Mouse (Mus musculus) mesoderm, embryonic 11.5 days (tissue): ENCODE data around the gene Stmnd1.
"Not testable (repeated sequence)": the region's sequence is repeated elsewhere in the genome, so short reads cannot be mapped to it uniquely, and the experiment has no call there.

Experiments
- DNase-seq: peaks from one replicate; pipeline ENCODE4 v3.0.0-alpha.2; 2012; ENCODE audit warnings: low read depth, low spot score

The Stmnd1 gene

DNA sequence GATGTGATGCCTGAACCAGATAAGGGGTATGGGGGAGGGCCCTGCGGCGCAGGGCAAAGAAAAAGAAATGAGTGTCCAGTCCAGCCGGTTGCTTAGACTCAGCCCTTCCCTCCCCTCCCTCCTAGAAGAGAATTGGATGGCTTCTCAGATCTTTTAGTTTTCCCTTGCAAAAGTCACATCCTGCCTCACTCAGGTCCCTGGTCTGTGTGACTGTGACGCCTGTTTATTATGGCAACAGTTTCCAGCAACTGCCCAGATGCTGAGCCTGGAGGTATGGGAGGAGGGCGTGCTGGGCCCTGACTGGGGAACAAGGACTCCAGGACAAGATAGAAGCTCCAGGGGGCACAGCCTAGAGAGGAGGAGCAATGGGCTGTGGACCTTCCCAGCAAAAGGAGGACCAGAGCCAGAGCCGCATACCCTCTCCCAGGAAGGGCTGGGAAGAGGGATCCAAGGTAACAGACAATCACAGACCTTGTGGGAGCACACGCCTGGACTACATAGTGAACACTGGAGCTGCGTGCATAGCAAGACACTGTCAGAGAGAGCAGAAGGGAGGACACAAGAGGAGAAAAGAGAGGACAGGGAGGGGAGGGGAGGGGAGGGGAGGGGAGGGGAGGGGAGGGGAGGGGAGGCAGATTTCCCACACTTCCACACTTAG lies at the start of gene Stmnd1:
TSS of gene Stmnd1 (plus strand) at position 269 of the 658 bp plus-strand sequence.
- peak; percentile 24 for DNase-seq

DNA sequence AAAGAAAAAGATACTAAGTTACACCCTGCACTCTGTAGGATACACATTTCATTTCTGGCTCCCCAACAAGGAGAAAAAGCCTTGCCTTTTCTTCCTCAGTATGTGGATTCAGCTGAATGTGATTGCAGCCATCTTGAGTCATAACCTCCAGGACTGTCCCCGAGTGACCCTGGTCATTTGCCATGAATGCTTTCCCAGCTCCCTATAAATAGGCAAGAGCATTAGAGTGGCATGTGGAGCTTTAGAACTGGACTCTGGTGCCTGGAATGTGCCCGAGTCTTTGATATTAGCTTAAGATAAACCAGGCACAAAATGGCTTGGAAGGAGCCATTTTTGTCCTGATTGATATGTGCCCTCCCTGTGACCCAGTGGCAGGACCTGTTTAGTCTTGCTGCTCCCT lies 46.6 kb upstream of the Stmnd1 start:
- DNase-seq = no peak

DNA sequence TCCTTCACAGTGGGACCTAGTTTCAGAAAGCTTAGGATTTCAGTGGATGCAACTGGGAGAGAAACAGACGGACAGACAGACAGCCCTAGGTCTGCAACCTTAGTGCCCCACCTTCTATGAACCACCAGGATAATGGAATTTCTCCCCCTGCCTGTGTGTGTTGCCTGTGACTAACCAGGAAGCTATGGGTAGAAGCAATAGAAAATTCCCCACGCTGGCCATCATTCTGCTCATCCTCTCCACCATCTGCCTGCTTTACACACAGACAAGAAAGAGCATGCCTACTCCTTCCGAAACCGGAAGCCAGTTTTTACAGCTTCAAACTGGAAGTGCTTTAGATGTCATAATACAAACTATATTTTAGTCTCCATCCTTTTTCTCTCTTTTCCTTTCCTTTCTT lies 46.0 kb upstream of the Stmnd1 start:
- no peak for DNase-seq

DNA sequence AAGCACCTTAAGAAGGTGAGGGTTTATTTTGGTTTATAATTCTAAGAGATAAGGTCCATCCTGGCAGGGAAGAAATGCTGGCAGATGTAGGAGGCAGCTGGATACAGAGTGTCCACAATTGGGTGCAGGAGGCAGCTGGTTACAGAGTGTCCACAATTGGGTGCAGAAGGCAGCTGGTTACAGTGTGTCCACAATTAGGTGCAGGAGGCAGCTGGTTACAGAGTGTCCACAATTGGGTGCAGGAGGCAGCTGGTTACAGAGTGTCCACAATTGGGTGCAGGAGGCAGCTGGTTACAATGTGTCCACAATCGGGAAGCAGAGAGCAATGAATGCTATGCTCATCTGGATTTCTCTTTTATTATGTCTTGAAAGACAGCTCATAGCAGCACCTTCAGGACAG lies 44.8 kb upstream of the Stmnd1 start:
- not testable (repeated sequence) for DNase-seq

DNA sequence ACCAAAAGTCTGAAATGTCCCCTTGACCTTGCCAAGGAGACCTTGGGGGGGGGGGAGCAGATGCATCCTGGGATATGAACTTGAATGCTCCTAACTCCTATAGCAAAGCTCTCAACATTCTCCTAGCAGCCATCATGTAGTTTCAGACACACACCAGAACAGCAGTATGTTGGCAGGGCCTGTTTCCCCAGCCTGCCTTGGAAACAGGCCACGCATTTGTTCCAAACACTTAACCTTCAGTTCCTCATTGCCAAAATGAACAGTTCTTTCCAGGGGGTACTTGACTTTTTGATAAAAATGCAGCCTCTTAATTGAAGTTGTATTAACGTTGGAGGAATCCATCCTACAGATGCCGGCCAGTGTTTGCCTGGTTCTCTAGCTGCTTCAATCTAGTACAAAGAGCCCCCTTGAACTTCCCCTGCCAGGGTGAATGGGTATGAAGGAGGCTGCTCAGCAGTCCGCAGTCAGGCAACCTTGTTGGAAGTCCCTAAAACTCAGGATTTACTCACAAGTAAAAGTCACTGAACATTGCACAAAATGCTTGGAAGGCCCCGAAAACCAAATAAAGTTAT lies 41.9 kb upstream of the Stmnd1 start:
- no peak for DNase-seq

DNA sequence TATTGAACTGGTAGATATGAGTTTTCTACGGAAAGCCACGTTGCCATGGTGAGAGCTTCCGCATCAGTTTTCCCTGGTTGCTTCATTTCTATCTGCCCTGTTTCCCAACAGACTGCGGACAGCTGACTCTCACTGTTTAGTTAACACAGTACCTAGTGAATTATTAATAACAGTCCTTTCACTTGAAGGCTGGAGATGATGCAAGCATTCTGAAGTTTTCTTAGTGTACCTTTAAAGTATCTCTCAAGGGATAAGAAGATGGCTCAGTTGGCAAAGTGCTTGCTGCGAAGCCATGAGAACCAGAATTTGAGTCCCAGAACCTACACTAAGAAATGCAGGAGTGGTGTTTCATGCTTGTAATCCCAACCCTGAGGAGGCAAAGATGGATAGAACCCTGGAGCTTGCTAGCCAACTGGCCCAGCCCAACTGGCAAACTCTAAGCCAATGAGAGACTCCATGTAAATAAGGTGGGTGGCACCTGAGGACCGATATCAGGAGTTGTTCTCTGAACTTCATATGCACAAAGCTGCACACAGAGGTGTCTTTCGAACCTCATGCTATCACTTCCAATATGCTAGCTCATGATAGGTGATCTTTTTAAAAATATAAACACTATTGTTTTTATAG lies 35.7 kb upstream of the Stmnd1 start:
- DNase-seq = no peak

DNA sequence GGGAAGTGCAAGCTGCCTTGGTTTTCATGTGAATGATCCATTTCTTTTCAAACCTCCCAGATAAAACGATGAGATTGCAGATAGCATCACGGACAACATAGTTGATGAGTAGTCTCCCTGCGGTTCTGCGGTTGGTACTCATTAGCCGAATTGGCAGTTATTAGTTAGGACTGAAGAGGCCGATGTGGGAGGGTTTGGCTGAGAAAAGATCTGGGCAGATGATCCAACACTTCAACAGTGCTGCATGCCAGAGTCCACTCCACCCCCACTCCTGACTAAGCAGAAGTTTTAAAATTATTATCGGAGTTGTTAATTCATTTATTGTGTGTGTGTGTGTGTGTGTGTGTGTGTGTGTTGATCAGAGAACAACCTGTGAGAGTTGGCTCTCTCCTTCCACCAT lies 34.7 kb upstream of the Stmnd1 start:
- DNase-seq = no peak

DNA sequence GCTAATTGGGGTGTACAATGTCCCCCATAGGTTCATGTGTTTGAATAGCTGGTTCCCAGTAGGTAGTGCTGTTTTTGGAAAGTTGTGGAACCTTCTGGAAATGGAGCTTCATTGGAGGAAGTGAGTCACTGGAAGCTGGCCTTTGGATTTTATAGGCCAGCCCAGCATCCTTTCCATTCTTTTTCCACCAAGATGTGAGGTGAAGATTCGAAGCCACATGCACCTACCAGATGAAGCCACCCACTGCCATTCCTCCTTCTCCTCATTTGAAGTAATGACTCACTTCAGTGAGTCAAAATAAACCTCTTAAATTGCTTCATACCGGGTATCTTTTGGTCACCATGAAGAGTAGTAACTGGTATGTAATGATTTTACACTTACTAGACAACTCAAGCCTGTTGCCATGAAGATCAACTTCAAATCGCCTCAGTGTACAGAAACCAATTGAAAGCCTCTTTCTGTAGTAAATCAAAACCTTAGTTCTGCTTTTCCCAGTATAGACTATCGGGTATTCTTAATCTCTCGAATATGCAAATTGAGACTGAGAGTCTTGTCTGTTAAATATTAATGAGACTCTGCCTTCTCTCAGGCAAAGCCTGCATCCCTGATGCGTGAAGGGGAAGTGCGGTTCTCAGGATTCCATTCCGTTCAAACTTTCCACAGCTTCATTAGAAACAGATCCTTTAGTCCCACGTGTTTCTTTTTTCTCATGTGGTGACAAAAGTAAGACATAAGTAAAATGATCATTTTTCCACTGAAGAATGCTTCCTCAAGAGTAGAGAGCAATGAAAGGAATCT lies 31.9 kb upstream of the Stmnd1 start:
- no peak for DNase-seq

DNA sequence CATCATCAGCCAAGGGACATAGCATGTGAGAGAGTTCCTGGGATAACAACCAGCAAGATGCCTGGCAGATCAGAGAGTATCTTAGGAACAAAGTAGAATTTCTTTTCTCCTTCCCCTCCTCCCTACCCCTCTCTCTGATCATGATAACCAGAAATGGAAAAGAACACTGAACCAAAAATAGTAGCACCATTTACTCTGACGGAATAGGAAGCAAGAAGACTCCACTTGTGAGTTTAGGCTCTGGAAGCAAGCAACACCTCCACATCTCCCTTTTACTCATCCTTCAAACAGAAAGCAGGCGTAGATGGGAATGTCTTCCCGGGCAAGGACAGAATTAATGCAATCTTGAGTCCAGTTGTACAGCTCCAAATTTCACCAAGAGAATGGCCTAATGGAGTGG lies 19.8 kb upstream of the Stmnd1 start:
- DNase-seq = no peak

DNA sequence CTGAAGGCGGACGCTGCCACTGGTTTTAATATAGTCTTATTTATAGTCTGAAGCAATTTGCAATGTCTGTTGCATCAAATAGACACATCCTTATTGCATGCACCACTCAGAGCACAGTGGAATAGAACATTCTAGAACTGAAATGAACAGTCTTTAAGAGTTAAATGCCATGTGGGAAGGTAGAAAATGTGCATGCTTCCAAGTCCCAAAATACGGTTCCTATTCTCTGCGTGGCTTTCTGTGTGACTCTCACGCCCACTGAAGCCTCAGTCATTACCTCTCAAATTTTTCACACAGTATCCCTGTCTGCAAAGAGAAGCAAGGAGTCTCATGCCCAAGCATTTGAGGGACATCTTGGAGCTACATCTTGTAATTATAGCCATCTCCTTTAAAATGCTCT lies 19.4 kb upstream of the Stmnd1 start:
- no peak for DNase-seq

DNA sequence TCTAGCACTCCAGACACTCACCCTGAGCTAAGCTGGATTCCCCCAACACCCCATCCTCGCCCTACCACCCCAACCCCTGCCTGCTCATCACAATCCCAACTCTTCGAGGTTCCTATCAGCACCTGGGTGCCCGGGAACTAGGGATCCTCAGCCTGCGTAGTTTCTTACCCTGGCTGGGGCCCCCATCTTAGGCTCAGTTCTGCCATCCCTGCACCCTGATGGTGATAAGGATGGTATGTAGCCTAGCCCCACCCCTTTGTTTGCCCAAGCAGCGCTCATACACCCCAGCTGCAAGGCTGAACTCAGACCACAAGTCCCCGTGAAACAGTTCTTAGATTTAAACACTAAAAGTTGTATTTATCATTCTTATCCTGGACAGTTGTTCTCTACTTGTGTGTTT lies 17.9 kb upstream of the Stmnd1 start:
- no peak for DNase-seq

DNA sequence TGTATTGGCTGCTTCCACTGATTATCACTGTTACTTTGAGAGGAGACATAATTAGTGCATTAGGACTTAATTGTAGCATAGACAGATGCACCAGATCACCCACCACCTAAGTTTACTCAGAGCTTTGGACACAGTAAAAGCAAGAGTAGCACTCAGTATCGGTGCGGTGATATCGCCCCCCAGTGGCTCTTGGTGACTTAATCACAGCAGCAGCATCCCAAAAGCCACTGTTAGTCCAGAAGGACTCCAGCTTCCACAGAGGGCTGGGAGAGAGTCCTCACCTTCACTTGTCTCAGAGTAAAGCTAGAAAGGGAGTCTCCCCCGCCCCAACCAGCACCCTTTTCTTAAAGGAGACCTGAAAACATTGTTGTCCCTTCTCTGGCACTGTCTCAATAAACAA lies 15.7 kb upstream of the Stmnd1 start:
- peak; percentile 66 for DNase-seq

DNA sequence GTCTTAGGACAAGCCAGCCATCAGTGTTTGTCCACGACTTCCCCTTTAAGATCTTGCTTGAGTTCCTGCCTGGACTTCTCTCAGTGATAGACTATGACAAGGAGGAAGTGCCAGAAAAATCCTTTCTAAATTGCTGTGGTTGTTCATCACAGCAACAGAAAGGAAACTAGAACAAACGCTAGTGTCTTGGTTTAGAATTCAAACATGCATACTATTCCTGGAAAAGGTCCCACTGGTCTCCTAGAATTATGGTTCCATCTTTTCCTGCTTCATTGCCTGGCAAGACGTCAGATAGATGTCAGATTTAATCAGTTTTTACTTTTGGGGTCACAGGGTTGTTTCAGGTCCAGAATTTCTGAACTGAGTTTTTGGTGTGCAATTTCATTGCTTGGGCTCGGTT lies 14.0 kb upstream of the Stmnd1 start:
- no peak for DNase-seq

DNA sequence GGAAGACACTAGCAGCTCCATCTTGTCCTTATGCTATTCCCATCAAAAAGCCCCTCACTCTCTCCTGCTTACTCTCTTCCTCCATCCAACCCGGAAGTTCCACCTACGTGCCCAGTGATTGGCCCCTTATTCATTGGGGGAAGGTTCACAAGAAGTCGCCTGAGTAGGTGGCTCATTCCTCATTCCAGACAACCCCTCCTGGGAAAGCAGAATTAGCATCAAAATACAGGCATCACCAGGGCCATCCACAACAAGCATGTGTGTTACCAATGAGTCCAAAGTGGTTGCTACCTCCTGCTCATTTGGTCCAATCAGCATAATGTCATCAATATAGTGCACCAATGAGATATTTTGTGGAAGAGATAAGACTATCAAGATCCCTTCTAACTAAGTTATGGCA lies 12.3 kb upstream of the Stmnd1 start:
- DNase-seq = no peak

DNA sequence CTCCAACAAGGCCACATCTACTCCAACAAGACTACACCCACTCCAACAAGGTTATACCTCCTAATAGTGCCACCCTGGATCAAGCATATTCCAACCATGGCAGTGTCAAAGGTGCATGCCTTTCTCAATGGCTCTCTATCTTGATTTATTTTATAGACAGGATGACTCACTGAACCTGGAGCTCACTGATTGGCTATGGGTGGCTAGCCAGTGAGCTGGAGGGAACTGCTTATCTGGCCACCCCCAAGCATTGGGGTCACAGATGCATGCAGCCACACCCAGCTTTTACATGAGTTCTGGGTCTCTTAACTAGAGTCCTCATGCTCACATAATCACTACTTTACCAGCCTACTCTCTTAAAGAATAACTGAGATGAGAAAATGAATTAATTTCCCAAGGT lies 5.7 kb upstream of the Stmnd1 start:
- no peak for DNase-seq

DNA sequence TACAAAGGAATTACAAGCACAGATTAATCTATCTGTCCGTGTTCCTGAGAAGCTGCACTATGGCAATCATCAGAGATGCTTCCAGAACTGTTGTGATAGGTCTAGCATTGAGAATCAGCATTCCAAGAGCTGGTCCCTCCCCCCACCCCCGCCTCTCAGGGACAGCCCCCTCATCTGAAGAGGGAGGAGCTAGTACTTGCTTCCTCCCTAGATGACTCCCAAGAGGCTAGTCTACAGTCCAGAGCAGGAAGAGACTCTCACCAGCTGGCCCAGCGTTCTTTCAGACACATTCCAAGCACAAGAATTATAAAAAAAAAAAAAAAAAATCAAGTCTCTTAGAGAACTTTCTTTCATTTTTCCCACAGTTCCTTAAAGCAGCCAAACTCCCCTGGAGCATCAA lies 5.2 kb upstream of the Stmnd1 start:
- peak; percentile 27 for DNase-seq

DNA sequence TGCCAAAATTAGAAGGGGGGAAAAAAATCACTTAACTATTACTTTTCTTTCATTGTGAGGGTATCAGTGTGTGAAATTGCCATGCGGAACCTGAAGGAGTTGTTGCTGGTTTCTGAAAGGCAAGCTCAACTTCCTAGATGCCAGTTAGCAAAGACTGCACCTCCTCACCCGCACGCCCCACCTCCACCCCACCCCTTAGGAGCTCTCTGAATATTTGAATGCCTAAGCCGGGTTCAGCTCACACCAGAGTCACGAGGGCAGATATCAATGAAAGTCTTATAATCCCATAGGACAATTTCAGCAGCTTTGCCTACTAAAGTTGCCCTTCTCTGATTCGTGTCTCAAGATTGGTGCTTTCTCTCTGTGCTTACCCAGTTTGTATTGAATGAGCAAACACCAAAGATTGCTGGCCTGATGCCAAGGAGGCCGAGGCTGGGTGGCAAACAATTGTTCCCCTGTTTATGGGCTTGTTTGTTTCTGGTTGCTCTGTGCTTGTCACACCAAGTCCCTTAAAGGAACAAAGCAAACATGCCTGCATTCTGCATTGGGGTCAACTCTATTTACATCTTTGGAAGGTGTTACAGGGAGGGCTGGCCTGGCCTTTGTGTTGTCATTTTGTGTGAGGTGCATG lies 4.6 kb upstream of the Stmnd1 start:
- DNase-seq = peak; percentile 15

DNA sequence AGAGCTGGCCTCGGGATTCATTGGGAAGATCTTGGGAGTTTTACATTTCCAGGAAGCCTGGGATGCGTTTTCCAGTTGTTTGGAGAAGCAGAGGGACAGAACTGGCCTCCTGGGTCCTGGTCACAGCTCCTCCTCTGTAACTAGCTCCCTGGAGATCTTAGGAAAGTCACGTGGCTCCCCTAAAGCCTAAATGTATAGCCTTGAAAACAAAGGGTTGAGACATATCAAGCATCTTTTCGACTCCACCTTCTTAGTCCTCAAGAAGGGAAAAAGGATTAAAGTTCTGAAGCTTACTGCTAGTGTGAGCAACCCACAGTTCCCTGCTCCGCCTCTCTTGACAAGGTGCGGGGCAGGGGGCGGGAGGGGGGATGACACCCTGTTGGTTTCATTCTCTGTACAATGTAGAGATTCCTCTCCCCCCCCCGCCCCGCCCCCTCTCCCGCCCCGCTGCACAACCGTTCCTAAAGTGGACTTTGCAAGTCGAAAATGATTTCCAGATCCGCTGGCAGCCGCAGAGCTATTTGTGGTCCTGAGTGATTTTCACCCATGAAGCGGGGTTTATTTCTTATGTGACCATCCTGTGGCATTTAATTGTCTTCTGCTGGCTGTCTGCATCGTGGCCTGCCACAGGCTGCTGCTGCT lies 589 bp upstream of the Stmnd1 start:
- no peak for DNase-seq

DNA sequence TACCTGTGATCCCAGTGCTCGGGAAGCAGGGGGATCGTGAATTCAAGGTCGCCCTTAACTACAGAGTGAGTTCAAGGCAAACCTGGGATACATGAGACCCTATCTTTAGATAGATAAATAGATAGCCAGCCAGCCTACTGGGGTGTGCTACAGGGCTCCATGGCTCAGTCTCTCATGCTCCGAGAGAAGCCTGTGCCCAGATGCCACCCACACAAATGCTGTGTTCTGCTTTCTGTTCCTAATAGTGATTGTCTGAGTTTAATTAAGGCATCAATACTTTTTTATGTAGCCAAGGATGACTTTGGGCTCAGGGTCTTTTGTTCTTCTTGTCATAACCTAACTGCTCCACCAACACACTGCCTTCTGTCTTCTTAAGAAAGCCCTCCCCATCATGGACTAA lies 2.2 kb downstream of the Stmnd1 start:
- DNase-seq = no peak

DNA sequence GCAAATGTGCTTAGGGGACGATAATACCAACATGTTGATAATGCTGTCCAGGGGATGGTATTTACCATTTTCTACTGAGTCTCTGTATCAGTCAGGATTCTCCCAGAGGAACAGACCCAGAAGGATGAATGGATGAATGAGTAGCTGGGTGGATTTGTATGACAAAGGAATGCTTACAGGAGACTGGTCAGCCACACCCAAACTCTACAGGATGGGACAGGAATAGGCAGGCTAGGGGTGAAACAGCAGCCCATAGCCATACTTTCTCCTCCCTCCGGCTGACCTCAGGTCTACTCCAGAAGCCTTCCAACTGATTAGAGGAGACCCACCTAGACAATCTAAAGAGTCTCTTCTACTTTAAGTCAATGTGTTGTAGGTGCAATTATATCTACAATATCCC lies 9.0 kb downstream of the Stmnd1 start:
- no peak for DNase-seq

DNA sequence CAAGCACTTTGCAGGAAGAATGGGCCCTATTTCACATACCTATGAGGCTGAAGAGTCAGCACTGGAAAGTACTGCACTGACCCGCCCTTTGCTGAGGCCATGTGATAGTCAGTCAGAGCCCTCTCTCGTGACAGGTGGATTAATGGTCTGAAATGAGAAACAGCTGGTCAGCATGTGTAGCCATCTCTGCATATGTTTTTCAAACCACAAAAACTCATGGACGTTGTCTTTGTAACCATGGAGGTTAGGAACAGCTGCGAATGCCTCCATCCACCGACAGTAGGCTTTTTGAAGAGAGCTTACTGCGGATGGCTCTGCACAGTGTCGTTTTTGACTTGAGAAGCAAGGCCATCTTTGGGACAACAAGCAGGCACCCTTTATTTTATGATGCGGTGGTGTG lies 14.3 kb downstream of the Stmnd1 start:
- peak; percentile 84 for DNase-seq

DNA sequence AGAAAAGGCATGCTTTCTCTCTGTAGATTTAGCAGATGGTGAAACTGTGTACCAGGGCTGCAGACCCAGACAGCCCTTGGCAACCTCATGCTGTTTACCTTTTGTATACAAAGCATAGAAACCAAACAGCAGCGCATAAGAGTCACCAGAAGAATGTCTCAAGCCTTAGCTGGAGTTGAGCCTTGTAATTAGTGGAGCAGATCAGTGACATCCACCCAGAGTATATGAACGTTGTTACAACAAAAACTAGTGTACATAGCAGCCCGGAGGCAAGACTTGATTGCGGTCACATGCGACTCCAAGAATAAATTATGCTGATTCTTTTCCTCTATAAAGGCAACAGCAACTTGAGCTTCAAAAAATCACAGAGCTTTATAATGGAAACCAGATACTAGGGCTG lies 14.9 kb downstream of the Stmnd1 start:
- no peak for DNase-seq
